Mouse (Mus musculus): ENCODE measurements around the gene Bysl. TPM values are rescaled to one million over a fixed set of nuclear protein-coding genes. Genes with fewer than 3 reads are reported as not detected.
"Not testable (repeated sequence)": the region's sequence is repeated elsewhere in the genome, so short reads cannot be mapped to it uniquely, and the experiment has no call there.

Gene Bysl
- 10 to 100 TPM in 1 of 2 experiments, 1 to 10 TPM in 1; 6.6 to 10.8 TPM for polyA plus RNA-seq (2017; shearing (Covaris generic))

GRCm38 (mm10) chr17:47610849-47611660 lies at the start of gene Bysl, which contains the start of the genes Med20 and Gm20517:
TSS of gene Bysl (minus strand) at chr17:47611492.
TSS of gene Med20 (plus strand) at chr17:47611582.
TSS of gene Gm20517 (plus strand) at chr17:47611589.
- ATAC-seq = peak; percentile 93

GRCm38 (mm10) chr17:47658741-47659243 lies 47.5 kb upstream of the Bysl start:
- no peak for ATAC-seq

- no peak for ATAC-seq
Observed at GRCm38 (mm10) chr17:47657901-47658300, 46.6 kb upstream of the Bysl start.

GRCm38 (mm10) chr17:47655697-47656096 lies 44.4 kb upstream of the Bysl start:
- ATAC-seq = no peak

- ATAC-seq = not testable (repeated sequence)
Observed at GRCm38 (mm10) chr17:47654346-47654745, 43.1 kb upstream of the Bysl start.

- ATAC-seq = no peak
Observed at GRCm38 (mm10) chr17:47651953-47652352, 40.7 kb upstream of the Bysl start.

GRCm38 (mm10) chr17:47648966-47649365 lies 37.7 kb upstream of the Bysl start:
- ATAC-seq = no peak

GRCm38 (mm10) chr17:47646683-47647082 lies 35.4 kb upstream of the Bysl start:
- peak; percentile 57 for ATAC-seq

- ATAC-seq = no peak
Observed at GRCm38 (mm10) chr17:47642992-47643391, 31.7 kb upstream of the Bysl start.

GRCm38 (mm10) chr17:47633999-47634770 lies 22.9 kb upstream of the Bysl start:
- no peak for ATAC-seq

- no peak for ATAC-seq
Observed at GRCm38 (mm10) chr17:47632181-47632840, 21.0 kb upstream of the Bysl start.

- ATAC-seq = no peak
Observed at GRCm38 (mm10) chr17:47630678-47631065, 19.4 kb upstream of the Bysl start, which contains the start of gene Usp49. TSS of gene Usp49 (plus strand) at chr17:47630690.

- ATAC-seq = peak; percentile 22
Observed at GRCm38 (mm10) chr17:47629717-47630677, 18.7 kb upstream of the Bysl start.

GRCm38 (mm10) chr17:47628851-47629676 lies 17.8 kb upstream of the Bysl start:
- ATAC-seq = peak; percentile 90

- no peak for ATAC-seq
Observed at GRCm38 (mm10) chr17:47627791-47628190, 16.5 kb upstream of the Bysl start.

GRCm38 (mm10) chr17:47626031-47626430 lies 14.7 kb upstream of the Bysl start:
- no peak for ATAC-seq

- no peak for ATAC-seq
Observed at GRCm38 (mm10) chr17:47625088-47625487, 13.8 kb upstream of the Bysl start.

- not testable (repeated sequence) for ATAC-seq
Observed at GRCm38 (mm10) chr17:47624572-47624971, 13.3 kb upstream of the Bysl start.

GRCm38 (mm10) chr17:47622912-47623554 lies 11.7 kb upstream of the Bysl start:
- no peak for ATAC-seq

Measured in activated CD4-positive, CD25-positive, alpha-beta regulatory T cell, adult 4 months (primary cell).